Mouse (Mus musculus) kidney, embryonic 15.5 days (tissue): ENCODE data around the gene Atg10. TPM values are rescaled to one million over a fixed set of nuclear protein-coding genes. Genes with fewer than 3 reads are reported as not detected.
A peak's percentile ranks its signal among the peaks of the same experiment; 100 is the strongest.

Experiments
- ATAC-seq: fragments of 200-750 bp; cut with Nextera tagmentation; replicated peaks from 2 replicates; pipeline ENCODE4 v1.8.0; 2017; ENCODE audit warnings: moderate TSS enrichment; ENCODE audit not compliant: low FRiP score
- H3K27ac ChIP-seq: fragments of 300-500 bp; sonication (generic); 2 replicates; pipeline ENCODE4 v1.5.1; 2015; ENCODE audit warnings: mild to moderate bottlenecking, inconsistent platforms
- H3K27me3 ChIP-seq: fragments of 300-500 bp; sonication (generic); 2 replicates; pipeline ENCODE4 v1.6.1; 2015; ENCODE audit warnings: inconsistent platforms
- H3K36me3 ChIP-seq: fragments of 300-500 bp; sonication (generic); 2 replicates; pipeline ENCODE4 v1.6.1; 2015; ENCODE audit warnings: inconsistent platforms
- H3K4me1 ChIP-seq: fragments of 300-500 bp; sonication (generic); 2 replicates; pipeline ENCODE4 v1.6.1; 2015; ENCODE audit warnings: inconsistent platforms
- H3K4me2 ChIP-seq: fragments of 300-500 bp; sonication (generic); 2 replicates; pipeline ENCODE4 v1.6.1; 2015; ENCODE audit warnings: moderate library complexity, mild to moderate bottlenecking, inconsistent platforms
- H3K4me3 ChIP-seq: fragments of 300-500 bp; sonication (generic); replicated peaks from 2 replicates; pipeline ENCODE4 v1.5.1; 2015; ENCODE audit warnings: mild to moderate bottlenecking, inconsistent platforms
- H3K9ac ChIP-seq: fragments of 300-500 bp; sonication (generic); 2 replicates; pipeline ENCODE4 v1.6.1; 2015; ENCODE audit warnings: mild to moderate bottlenecking, inconsistent platforms
- H3K9me3 ChIP-seq: fragments of 300-500 bp; sonication (generic); replicated peaks from 2 replicates; pipeline ENCODE4 v1.6.1; 2016; ENCODE audit warnings: inconsistent platforms
- WGBS: fragments of 180-500 bp; shearing (Covaris S2); methylation state at CpG from one replicate; pipeline ENCODE4 v1.1.7; 2015; ENCODE audit warnings: mixed read lengths; 5-methylcytosine and 5-hydroxymethylcytosine counted together
- polyA plus RNA-seq: library from polyadenylated mRNA; unstranded; fragments of >200 nt; fragmentation: Nextera tagmentation; extraction: Ambion mirVana; gene quantifications from 2 replicates; pipeline ENCODE4 v1.2.1, GENCODE M21; 2015

Gene Atg10
- polyA plus RNA-seq, 1 experiment from 2014 or later = 12.6 TPM

GRCm38 (mm10) chr13:91212958-91213357 is 10.8 kb downstream of the Atg10 start:
- Histone ChIP-seq H3K27me3 (no peaks in the 10 kb centered on the region), H3K9ac (no peak overlapping the region), H3K36me3 (no peaks in the 10 kb centered on the region), H3K4me1 (peaks cover 3% of the 10 kb centered on the region; the same call in 1 of the 2 replicates), H3K9me3 (no peaks in the 10 kb centered on the region), H3K4me3 (no peak overlapping the region), H3K4me2 (no peak overlapping the region), H3K27ac (peak overlapping the region; percentile 68)
- 56% methylated on average over 8 of the region's 8 CpGs for WGBS
- peak; percentile 93 for ATAC-seq

DNA sequence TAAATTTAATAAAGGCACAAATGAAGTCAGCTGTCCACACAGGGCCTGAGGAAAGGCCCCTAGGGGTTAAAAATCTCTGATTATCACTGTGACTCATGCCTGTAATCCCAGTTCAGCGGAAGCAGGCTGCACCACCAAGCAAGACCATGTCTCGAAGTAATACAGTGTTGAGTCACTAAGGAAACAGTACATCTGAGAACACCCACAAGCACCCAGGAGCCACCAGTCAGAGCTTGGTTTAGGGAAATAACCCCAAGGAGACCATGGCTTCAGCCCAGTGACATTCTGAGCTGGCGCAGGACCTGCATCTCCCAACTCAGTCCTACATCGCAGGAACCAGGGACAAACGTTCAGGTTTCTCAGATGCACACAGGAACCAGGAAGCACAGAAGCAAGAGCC is 17.5 kb downstream of the Atg10 start:
- Histone ChIP-seq H3K4me1 (0 out of 2 replicates have a peak, but pooled peaks cover 5% of the 10 kb centered on the region), H3K4me3 (no peak overlapping the region), H3K27ac (no peak overlapping the region), H3K9me3 (no peaks in the 10 kb centered on the region), H3K36me3 (no peaks in the 10 kb centered on the region), H3K9ac (no peak overlapping the region), H3K27me3 (no peaks in the 10 kb centered on the region), H3K4me2 (no peak overlapping the region)
- ATAC-seq = no peak
- WGBS = 74% methylated on average over 5 of the region's 5 CpGs

DNA sequence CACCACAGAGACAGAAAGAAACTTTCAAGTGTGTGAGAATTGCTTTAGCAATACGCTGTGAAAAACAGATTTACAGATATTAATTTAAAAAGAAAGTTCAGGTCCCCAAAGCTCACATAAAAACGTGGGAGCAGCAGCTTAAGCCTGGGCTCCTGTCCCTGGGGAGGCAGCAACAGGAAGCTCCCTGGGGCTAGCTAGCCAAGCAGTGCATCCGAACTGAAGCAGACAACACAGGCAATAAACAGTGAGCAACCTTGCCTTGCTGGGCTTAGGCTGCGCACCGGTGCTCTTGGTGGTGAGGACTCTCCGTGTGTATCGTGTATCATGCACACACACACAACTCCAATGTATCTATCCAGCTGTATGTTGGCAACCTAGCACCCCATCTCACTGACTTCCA is 21.2 kb downstream of the Atg10 start:
- H3K27ac ChIP-seq = no peak overlapping the region
- no peak for ATAC-seq
- no peaks in the 10 kb centered on the region for H3K36me3 ChIP-seq
- H3K27me3 ChIP-seq = no peaks in the 10 kb centered on the region
- H3K4me2 ChIP-seq = no peak overlapping the region
- 69% methylated on average over 7 of the region's 7 CpGs for WGBS
- H3K4me1 ChIP-seq = 0 out of 2 replicates have a peak, but pooled peaks cover 2% of the 10 kb centered on the region
- H3K4me3 ChIP-seq = no peak overlapping the region
- H3K9ac ChIP-seq = no peak overlapping the region
- H3K9me3 ChIP-seq = no peaks in the 10 kb centered on the region

DNA sequence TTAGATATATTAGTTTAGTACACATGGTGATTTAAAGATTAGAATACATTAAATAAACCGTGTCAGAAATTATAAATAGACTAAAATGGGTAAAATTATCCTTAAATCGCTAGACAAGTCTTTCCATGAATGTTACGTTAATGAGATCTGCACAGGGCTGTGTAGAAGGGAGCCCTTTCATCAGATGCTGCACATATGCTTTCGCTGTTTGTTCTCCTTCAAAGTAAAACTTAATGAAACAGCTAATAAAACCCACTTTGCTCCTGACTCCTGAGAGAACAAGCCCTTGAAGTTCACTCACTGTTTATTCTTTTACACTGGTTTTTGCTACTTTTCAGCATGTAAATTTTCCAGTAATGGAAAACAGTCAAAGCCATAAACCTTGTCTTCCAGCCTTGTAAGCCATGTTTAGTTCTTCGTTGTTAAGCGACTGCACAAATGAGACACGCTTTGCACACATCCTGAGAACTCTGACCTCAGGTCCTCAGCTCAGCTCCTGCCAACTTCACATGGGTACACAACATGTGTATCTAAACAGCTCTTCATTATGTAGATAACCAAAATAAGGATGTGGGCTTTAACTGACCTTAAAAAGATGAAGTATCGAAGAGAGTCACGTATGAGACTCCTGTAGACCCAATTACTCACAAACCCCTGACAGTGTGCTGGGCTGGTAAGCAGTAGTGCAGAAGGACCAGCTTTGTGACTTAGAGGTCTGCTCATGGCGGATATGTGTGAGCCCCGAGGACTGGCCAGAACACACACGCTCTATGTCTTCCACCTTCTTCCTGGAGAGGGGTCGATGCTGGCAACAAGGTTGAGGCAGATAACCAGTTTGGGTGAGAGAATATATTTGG is 36.2 kb downstream of the Atg10 start:
- no peak for ATAC-seq
- no peak overlapping the region for H3K4me3 ChIP-seq
- no peaks in the 10 kb centered on the region for H3K27me3 ChIP-seq
- no peaks in the 10 kb centered on the region for H3K4me1 ChIP-seq
- H3K4me2 ChIP-seq = no peak overlapping the region
- H3K9me3 ChIP-seq = no peaks in the 10 kb centered on the region
- no peaks in the 10 kb centered on the region for H3K36me3 ChIP-seq
- H3K9ac ChIP-seq = no peak overlapping the region
- no peak overlapping the region for H3K27ac ChIP-seq
- WGBS = 77% methylated on average over 13 of the region's 13 CpGs

- ATAC-seq = no peak
- 84% methylated on average over 3 of the region's 3 CpGs for WGBS
- Histone ChIP-seq H3K27ac (no peak overlapping the region), H3K9ac (no peak overlapping the region), H3K4me2 (no peak overlapping the region), H3K27me3 (no peaks in the 10 kb centered on the region), H3K4me1 (no peaks in the 10 kb centered on the region), H3K36me3 (no peaks in the 10 kb centered on the region), H3K9me3 (no peaks in the 10 kb centered on the region), H3K4me3 (no peak overlapping the region)
Measured at GRCm38 (mm10) chr13:91185248-91185867, 38.4 kb downstream of the Atg10 start.

DNA sequence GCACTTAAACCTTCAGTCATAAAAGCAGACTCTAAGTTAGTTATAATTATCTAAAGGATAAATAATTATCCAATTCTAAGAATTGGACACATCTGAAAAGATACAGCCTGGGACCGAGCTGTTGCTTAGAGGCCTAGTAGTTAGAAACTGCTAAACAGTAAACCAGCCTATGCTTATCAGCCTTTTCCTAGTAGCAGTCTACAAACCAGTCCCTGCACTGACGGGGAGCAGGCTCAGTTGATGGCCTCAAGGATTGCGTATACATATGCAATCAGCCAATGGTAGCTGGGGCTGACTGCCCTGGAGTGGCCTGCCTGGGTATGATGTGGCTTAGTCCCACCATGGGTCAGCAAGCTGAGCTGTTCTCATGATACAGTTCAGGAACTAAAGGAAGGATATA is 39.5 kb downstream of the Atg10 start:
- 77% methylated on average over 3 of the region's 3 CpGs for WGBS
- Histone ChIP-seq H3K27ac (no peak overlapping the region), H3K27me3 (no peaks in the 10 kb centered on the region), H3K4me1 (no peaks in the 10 kb centered on the region), H3K4me3 (no peak overlapping the region), H3K9ac (no peak overlapping the region), H3K36me3 (no peaks in the 10 kb centered on the region), H3K9me3 (no peaks in the 10 kb centered on the region), H3K4me2 (no peak overlapping the region)
- ATAC-seq = no peak

DNA sequence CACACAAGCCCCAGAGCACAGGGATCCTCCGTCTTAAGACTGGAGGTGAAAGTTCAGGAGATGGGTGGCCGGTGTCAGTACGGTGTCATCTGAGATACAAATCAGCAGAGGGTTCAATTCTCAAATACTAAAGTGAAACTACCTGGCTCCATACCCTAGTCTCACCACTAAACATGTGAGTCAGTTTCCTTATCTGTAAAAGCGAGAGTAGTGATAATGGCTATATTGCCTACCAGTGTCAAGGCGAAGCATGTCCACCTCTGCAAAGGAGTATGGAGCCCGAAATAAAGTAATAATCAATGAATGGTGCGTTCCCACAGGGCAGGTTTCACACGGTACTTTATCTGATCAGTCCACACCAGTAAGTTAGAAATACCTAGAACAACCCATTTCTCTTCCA is 43.4 kb downstream of the Atg10 start:
- H3K9me3 ChIP-seq = no peaks in the 10 kb centered on the region
- no peak overlapping the region for H3K4me3 ChIP-seq
- no peak overlapping the region for H3K4me2 ChIP-seq
- H3K36me3 ChIP-seq = no peaks in the 10 kb centered on the region
- ATAC-seq = no peak
- no peak overlapping the region for H3K27ac ChIP-seq
- H3K4me1 ChIP-seq = 0 out of 2 replicates have a peak, but pooled peaks cover 5% of the 10 kb centered on the region
- H3K27me3 ChIP-seq = no peaks in the 10 kb centered on the region
- no peak overlapping the region for H3K9ac ChIP-seq
- 88% methylated on average over 8 of the region's 8 CpGs for WGBS

DNA sequence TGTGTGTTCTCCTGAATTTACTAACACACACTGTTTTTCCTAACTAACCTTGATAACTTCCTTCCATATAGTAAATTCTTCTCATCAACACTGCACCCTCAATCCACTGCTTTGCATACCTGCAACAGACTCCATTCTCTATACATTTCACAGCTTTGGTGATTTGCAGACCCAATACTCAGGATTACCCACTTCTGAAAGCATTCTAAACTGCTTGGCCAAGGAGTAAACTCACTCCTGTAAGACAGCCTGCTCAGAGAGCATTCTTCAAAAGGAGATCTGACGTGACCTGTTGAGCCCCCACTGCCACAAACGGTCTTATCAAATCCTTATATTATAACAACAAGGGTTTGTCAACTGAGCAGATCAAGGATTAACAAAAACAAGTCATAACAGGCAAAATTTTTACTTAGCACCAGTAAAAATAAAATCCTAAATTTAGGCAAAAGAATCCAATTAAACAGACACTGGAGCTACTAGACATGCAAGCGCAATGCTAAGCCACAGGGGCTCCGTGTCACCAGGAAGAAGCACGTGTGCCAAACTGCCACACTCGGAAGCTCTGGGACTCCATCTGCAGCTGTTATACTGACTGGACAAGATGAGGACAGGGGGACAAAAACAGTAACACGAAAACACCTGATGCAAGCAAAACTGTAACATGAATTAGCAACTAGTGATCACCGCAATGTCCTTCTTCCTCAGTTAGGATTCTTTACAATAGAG is 44.4 kb downstream of the Atg10 start:
- Histone ChIP-seq H3K36me3 (no peaks in the 10 kb centered on the region), H3K4me3 (no peak overlapping the region), H3K9me3 (no peaks in the 10 kb centered on the region), H3K9ac (no peak overlapping the region), H3K27me3 (no peaks in the 10 kb centered on the region), H3K4me2 (no peak overlapping the region), H3K27ac (no peak overlapping the region), H3K4me1 (0 out of 2 replicates have a peak, but pooled peaks cover 5% of the 10 kb centered on the region)
- ATAC-seq = no peak
- WGBS = 76% methylated on average over 8 of the region's 8 CpGs

DNA sequence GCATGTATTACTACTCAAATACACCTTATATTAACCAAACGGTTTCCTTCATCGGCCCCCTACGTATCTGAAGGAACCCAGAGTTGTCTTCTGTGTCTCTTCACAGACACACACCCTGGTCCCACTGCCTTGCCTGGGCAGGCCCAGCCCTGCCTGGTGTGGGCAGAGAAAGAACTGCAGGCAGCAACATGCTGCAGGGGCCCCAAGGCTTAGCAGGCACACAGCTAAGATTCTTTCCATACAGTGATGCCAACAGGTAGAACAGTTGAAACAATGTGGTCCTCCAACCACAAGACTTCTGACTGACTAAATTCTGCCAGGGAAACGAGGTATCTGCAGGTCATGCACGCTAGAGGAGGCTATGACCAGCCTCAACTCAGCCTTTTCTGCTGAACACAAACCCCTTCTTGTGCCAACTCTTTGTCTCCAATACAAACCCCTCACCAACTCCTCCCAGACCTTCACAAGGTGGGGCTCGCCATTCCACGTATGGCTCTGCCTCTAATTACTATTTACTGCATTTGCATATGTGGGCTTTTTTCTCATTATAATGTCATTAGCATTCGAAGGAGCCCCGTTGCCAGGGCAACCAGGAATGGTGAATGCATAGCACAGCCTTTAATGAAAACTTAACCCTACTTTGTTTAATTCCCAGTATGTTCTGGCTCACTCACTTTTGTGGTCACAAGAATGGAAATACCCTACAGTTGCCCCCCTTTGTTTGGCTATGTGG is 45.2 kb downstream of the Atg10 start:
- 0 out of 2 replicates have a peak, but pooled peaks have one; percentile 29 for ATAC-seq
- Histone ChIP-seq H3K36me3 (no peaks in the 10 kb centered on the region), H3K27ac (no peak overlapping the region), H3K4me1 (0 out of 2 replicates have a peak, but pooled peaks cover 5% of the 10 kb centered on the region), H3K9me3 (no peaks in the 10 kb centered on the region), H3K4me3 (no peak overlapping the region), H3K27me3 (no peaks in the 10 kb centered on the region), H3K4me2 (no peak overlapping the region), H3K9ac (no peak overlapping the region)
- 54% methylated on average over 9 of the region's 9 CpGs for WGBS

GRCm38 (mm10) chr13:91175347-91175746 is 48.4 kb downstream of the Atg10 start:
- no peak overlapping the region for H3K27ac ChIP-seq
- no peak for ATAC-seq

GRCm38 (mm10) chr13:91171766-91172491 is 51.8 kb downstream of the Atg10 start:
- no peaks in the 10 kb centered on the region for H3K4me1 ChIP-seq
- H3K4me2 ChIP-seq = no peak overlapping the region
- H3K36me3 ChIP-seq = no peaks in the 10 kb centered on the region
- H3K9ac ChIP-seq = no peak overlapping the region
- 75% methylated on average over 15 of the region's 15 CpGs for WGBS
- no peak overlapping the region for H3K4me3 ChIP-seq
- H3K27ac ChIP-seq = no peak overlapping the region
- H3K9me3 ChIP-seq = no peaks in the 10 kb centered on the region
- no peaks in the 10 kb centered on the region for H3K27me3 ChIP-seq
- no peak for ATAC-seq

More at GRCm38 (mm10) chr13:91175347-91175746, 48.4 kb downstream of the Atg10 start:
- no peak overlapping the region for H3K4me2 ChIP-seq
- H3K9ac ChIP-seq = no peak overlapping the region
- H3K27me3 ChIP-seq = no peaks in the 10 kb centered on the region
- H3K36me3 ChIP-seq = no peaks in the 10 kb centered on the region
- no peak overlapping the region for H3K4me3 ChIP-seq
- H3K9me3 ChIP-seq = no peaks in the 10 kb centered on the region
- 71% methylated on average over 3 of the region's 3 CpGs for WGBS
- 0 out of 2 replicates have a peak, but pooled peaks cover 5% of the 10 kb centered on the region for H3K4me1 ChIP-seq
